Mouse (Mus musculus): ENCODE data around the gene 4930505A04Rik.
"Not testable (repeated sequence)": the region's sequence is repeated elsewhere in the genome, so short reads cannot be mapped to it uniquely, and the experiment has no call there.

4930505A04Rik gene

DNA sequence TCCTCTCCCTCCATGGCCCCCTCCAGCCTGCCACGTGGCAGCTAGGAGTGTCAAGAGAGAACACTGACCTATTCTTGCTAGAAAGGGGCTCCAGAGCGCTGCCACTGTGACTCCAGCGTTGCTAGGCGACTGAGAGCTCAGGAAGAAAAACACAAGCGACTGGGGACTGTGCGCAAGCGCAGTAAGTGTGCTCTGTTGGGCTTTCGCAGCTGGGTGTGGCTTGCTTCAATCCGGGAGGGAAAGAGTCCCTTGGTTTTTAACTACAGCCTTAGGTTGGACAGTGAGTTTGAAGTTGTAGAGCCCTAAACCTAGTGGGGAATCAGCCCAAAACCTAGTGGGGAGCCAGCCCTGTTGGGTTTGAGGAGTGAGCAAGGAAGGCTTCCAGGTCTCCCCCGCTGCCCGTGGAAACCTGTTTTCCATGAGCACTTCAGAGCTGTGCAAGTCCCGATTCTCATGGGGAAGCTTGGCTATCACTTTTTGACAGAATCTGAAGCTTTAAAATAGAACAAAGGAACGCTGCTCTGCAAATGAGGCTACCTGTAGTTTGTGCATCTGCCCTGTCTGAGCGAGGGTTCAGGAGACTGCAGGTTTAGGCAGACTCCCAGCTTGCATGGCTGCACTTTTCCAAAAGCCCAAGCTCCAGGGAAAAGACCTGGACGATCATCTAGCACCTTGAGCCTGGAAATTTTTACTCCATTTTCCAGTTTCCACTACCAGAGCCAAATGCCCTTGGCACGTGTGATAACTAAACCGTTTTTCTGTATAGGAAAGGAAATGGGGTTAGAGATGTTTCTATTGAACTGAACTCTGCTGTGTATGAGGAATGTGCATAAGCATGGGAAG is at the start of gene 4930505A04Rik:
4930505A04Rik (minus strand) TSS at position 77 of the 843 bp plus-strand sequence.
- peak; percentile 97 for DNase-seq (ENCODE audit: low read depth, low spot score)

DNA sequence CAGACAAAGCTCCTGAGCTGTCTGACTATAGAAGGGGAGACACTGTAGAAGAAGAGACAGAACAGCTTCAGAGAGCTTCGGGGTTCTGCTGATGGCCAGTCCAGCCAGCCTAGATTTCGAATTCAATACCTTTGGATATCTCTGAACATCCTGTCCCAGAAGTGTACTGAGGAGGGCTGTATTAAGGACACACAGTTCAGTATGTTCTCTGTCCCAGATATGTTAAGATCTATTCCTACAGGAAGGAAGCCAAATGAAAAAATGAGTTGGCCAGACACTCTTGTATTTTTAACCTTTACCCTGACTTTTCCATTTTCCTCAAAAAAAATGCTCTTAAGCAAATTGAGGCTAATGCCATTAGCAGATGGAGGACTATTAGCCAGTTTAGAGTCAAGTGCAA is 45.5 kb upstream of the 4930505A04Rik start:
- DNase-seq (ENCODE audit: low read depth, low spot score), result no peak

DNA sequence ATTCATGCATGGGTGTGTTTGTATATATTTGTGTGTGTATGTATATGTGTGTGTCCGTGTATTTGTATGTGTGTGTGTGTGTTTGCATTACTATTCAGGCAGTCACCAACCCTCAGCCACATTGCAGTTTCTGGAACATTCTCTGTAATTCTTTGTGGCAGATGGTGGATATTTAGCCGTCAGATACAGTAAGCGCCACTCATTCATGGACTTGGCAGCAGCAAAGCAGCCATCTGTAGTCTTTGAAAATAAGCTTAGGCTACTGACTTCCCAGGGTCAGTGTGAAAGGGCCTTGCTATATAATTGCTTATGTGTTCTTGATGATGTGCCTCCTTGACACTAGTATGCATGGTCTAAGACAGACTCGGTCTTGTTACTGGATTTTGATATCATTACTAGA is 36.6 kb upstream of the 4930505A04Rik start:
- DNase-seq (ENCODE audit: low read depth, low spot score), result no peak

DNA sequence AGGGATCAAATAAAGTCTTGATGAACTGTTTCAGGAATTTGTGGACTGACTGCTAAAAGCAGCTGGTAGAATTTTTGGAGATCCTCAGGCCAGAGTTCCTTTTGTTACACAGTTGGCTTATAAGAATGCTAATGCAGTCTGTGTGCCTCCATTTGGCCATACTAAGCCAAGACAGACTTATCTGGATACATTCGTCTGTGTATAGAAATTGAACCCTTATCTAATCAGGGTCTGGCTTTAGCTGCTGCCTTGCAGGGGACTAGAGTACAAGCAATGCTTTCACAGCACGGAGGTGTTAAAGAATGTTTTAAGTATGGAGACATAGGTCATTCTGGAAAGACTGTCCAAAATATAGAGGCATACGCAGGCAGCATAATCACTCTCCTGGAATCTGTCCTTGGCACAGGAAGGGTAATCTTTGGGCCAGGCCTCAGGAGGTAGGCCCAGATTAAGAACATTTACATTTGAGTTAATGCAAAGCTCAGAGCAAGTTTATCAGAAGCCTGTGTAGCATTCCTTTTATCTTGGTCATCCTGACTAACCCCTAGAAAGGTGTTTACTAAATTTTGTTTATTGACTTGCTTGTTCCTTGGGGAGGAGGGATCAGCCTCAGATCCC is 27.2 kb upstream of the 4930505A04Rik start:
- no peak for DNase-seq (ENCODE audit: low read depth, low spot score)

DNA sequence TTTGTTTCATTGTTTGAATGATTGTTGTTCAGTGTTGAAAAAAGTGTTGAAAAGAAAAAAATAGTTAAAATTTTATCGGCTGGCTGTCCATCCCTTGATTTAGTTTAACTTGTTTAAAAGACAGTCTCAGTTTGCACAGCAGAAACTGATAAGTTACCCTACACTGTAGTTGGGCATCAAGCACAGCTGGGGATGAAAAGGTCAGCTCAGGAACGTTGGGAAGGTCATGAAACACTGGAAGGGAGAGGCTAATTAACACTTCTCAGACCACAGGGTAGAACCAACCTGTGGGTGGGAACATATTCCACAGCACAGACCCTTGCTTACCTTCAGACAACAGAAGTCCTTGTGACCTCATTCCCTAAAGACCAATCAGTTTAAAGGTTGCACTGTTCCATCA is 25.5 kb upstream of the 4930505A04Rik start:
- no peak for DNase-seq (ENCODE audit: low read depth, low spot score)

DNA sequence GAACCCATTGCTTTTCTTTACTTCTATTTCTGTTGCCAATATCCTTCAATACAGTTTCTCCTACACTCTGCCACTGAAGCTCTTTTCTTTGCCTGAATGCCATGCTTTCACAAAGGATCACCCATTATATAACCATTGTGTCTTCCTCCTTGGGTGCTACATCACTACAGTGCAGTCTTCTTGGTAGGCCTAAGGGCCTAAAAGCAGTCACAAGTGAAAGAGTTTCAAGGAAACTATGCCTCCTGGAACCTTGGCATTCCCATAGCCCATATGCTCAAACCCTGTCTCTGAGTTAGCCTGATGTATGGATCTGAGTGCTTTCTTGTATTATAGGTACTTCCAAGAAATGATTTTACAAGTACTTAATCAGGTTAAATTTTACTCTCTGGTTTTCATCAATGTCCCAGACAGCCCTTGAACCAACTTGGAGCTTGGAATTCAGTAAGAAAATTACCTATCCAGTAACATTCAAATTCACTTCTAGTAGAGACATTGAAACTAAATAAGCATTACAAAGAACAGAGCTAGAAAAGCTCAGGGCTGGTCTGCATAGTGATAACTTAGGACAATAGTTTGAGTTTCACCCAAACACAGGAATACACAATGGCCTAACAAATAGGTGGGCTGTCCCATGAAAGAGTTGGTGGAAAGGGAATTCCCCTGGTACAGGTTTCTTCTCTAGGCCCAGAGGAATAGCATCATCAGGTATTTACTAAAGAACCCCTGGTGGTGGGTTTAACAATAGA is 20.1 kb upstream of the 4930505A04Rik start:
- no peak for DNase-seq (ENCODE audit: low read depth, low spot score)

DNA sequence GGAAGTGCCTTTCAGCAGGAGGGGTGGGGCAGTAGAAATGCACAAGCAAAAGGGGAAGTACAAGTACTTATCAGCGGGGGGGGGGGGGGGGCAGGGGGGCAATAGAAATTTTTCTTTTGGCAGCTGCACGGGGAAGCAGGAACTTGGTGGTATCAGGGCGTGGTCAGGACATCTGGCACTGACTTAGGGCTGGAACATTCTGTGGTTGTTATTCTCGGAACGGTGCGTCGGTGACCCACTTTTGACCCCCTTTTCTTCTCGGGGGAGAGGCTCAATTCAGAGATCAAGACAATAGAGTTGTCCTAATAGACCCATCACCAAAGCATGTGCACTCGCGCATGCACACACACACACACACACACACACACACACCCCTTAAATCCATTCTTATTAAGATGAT is 16.6 kb upstream of the 4930505A04Rik start:
- DNase-seq (ENCODE audit: low read depth, low spot score), result no peak

DNA sequence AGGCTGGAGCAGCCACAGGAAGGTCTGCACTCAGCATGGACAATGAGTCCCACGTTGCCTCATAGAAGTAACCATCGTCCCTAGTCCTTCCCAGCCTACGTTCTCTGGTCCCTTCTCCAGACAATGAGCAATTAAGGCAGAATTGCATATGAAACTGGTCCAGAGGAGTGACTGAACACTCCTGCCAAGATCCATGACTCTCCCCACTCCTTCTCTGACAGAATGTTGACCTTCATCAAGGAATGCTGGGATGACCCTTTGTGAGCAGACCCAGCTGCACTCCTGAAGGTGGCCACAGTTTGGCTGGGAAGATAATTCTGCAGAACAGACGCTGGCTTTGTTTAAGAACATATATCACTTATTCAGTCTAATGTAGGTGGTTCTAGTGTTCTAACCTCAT is 11.7 kb upstream of the 4930505A04Rik start:
- DNase-seq (ENCODE audit: low read depth, low spot score), result no peak

DNA sequence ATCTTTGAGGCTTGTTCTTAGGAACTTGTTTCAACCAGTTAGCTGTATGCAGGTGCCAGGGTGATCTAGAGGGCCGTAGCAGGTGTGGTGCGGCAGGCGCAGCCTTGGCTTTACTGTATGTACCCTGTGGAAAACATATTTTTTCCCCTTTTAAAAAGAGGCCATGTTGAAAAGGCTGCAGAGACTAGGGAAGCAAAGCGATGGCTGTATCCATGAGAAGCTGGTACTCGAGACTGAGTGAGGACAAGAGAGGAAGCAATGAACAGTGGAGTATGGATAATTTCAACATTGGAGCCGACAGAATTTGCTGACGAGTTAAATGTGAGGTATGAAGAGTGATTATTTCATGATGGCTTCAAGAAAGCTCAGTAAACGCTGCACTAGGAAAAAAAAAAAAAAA is 440 bp downstream of the 4930505A04Rik start:
- no peak for DNase-seq (ENCODE audit: low read depth, low spot score)

DNA sequence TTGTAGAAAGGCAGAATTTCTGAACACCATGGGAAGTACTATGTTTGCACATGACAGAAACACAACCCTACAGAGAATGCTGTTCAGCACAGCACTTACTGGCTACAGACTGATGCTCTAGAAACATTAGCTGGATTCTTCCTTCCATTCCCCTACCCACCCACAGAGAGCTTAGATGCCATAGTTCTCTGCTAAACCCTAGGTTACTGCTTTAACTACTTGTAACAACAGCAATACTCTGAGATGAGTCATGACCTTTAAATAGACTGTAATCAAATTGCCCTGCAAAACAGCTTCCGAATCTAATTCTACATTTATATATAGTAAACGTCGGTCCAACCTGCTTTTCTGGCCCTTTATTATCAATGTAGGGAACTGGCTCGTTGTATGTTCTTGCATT is 17.3 kb downstream of the 4930505A04Rik start:
- no peak for DNase-seq (ENCODE audit: low read depth, low spot score)

DNA sequence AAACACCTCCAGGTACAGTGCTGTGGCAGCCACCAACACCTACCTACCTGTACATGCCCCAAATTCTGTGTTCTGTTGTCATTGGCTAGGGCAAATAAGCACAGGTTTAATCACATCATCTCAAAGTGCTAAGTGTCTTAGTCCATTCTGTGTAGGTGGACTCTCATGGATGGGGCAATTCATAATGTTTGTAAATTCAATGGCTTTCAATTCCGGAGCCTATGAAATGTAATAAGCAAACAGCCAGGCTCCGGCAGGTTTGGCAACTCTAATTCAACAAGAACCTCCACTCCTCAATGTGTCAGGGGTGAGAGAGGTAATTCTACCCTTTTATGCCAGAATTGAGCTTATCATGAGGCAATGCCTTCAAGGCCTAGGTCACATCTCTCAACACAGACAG is 23.5 kb downstream of the 4930505A04Rik start:
- no peak for DNase-seq (ENCODE audit: low read depth, low spot score)

DNA sequence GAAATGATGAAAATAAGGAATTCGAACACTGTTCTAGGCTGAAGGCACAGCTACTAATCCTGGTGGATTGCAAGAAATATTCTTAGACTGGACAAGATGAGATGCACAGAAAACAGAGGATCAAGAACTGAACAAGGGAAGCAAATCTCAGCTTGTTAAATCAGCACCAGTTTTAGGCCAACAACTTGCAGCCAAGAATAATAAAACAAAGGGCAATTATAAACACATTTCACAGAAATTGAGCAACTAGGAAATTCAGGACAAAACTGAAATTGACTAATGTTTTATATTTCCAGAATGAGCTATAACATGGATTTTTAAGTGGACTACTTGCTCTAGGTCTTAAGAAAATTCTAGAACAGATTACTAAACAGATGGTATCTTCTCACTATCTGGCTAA is 24.1 kb downstream of the 4930505A04Rik start:
- DNase-seq (ENCODE audit: low read depth, low spot score), result no peak

DNA sequence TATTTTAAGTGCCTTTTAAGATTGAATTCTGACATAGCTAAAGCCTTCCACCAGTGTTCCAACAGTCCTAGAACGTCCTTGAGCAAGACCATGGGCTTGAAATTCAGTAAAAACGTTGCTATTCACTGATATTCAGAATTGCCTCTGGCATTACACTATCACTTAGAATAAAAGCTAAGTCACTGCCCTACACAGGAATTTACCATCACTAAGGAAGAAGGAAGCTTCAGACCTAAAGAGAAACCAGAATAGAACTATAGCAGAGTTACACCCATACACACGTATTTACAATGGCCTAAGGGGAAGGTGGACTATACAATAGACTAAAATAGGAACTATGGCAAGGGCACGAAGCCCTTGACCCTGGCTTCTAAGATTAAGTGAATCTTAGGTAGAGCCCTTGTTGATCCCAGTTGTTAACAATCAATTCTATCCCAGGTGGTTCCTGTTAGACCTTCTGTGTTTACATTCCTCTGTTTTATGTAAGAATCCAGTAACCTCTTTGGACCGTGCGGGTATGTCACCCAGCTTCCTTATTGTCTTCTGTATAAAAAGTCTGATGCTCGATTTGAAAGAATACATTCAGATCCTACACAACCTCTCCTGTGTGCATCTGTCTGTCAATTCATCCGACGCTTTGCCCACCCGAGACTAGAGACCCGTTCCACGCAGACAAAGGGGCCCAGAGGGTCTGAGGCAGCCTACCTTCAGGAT is 27.3 kb downstream of the 4930505A04Rik start:
- DNase-seq (ENCODE audit: low read depth, low spot score), result not testable (repeated sequence)

DNA sequence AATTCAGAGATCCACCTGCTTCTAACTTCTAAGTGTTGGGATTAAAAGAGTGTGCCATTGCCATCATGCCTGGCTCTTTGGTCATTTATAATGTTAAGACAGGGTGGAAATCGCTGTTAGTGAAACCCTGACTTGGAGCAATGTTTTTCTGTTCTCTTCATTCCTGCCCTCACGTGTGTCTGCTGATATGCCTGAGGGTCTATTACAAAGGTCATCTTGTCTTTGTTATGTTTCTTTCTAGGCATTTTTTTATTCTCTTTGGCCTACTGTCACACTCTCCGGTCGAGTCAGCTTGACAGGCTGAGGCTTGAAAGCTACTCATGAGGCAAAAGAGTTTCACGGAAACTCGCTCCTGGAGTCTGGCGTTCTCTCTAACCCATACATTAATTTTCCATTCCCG is 27.9 kb downstream of the 4930505A04Rik start:
- no peak for DNase-seq (ENCODE audit: low read depth, low spot score)

DNA sequence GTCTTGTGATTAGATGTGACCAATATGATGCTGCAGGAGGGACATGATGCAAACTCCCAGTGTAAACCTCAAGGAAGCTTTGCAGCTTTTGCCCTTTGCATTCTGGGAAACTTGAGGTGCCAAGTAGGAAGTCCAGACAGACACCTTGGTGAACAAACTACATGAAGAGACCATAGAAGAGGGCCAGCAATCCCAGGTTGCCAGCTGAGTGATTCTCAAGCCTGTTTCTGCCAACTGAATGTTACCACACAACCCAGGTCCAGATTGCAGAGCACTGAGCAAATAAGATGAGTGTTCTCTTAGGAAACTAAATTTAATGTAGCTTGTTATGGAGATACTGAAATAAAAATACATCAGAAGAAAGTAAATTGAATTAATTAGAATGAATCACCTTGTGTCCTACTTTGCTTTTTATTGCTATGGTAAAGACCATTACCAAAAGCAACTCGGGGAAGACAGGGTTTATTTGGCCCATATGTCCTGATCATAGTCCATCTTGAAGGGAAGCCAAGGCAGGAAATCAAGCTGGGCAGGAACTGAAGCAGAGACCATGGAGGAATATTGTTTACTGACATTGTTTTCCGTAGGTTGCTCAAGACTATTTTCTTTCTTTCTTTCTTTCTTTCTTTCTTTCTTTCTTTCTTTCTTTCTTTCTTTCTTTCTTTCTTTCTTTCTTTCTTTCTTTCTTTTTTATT is 38.2 kb downstream of the 4930505A04Rik start:
- DNase-seq (ENCODE audit: low read depth, low spot score), result peak; percentile 57

DNA sequence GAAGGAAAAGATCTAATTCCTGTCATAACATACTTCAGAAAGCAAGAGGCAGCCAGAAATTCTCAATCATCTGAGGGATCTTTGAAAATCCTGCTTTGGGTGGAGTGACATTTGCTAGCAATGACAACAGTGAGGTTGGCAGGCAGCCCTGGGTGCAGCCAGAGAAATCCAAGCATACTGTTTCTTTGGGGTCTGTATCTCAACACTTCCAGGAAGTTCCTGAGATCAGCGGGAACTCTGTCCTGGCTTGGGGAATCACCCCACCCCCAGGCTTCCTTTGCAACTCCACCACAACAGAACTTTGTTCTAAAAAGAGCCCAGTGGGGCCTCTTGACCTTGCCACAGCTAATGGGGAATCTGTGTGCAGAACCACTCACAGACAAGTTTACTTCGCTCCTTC is 66.0 kb downstream of the 4930505A04Rik start:
- no peak for DNase-seq (ENCODE audit: low read depth, low spot score)

DNA sequence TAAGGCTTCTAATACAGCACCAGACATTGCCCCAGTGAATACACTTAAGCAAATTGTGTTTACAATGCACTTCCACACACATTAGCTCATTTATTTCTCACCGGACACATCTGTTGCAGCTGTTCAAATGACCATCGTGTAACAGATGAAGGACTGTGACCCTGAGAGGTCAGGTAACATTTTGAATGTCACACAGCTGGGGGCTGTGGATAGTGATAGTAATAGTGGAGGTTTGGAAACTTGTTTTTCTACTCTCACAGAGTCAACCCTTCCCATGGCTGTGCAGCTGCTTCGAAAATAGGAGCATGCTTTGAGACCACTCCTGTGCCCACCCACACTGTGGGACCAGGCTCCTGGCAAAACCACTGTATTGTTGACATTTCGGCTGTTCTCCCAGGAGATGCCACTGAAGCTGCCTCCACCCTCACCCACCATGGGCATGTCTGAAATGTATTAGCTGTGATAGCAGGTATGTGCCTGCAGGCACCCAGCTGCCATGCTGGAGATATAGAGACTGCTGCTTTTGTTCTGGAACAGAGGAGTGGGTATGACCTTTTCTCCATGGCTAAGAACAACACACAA is 66.9 kb downstream of the 4930505A04Rik start:
- no peak for DNase-seq (ENCODE audit: low read depth, low spot score)

DNA sequence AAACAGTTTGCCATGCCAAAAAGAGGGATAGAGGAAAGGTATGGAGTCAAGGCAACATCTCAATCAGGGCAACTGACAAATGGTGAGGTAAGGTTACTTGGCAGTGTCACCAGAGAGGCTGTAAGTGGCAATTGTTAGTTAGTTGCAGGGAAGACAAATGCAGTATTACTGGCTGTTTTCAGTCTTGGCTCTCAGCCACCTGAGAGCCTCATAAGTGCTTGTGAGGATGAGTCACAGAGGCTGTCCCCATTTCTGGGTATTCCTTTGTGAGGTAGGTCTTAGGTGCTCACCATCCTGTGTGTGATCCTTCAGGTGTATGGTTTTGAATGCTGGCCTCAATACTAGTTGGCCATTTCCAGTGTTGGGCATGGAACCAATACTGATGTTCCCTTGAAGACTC is 77.3 kb downstream of the 4930505A04Rik start:
- DNase-seq (ENCODE audit: low read depth, low spot score), result peak; percentile 15

DNA sequence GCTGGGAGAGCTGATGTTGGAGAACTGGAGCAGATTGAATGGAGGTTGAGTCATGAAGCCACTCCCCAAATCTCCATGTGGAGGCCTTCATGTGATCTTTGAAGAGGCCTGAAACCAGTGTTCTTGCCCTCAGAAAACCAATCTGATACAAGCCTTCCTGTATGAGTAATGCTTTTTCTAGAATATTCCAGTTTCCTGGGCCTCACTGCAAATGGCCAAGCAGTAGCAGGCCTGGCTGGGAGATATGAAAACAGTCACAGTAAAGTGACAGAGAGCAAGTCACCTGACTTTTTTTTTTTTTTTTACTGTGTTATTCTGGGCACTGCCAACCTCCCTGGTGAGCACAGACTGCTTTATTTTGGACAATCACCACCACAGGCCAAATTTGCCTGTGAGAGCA is 88.6 kb downstream of the 4930505A04Rik start:
- DNase-seq (ENCODE audit: low read depth, low spot score), result no peak

Data from telencephalon, adult 2 months (tissue).